Mouse (Mus musculus) kidney, adult 2 months (tissue): ENCODE measurements around the gene Ccdc92b. TPM values are rescaled to one million over a fixed set of nuclear protein-coding genes. Genes with fewer than 3 reads are reported as not detected.

ENCODE experiments used
- DNase-seq: peaks from one replicate; pipeline ENCODE4 v3.0.0; 2021
- H3K27ac ChIP-seq: fragments of 200-500 bp; 2 replicates; pipeline ENCODE4 v1.5.1; 2012; ENCODE audit warnings: low read depth, low read length, control low read depth, inconsistent platforms; ENCODE audit not compliant: insufficient read depth
- H3K27me3 ChIP-seq: fragments of 200-500 bp; replicated peaks from 2 replicates; pipeline ENCODE4 v1.6.1; 2012; ENCODE audit warnings: mild to moderate bottlenecking, moderate library complexity, low read length, inconsistent platforms; ENCODE audit not compliant: control insufficient read depth, insufficient read depth
- H3K36me3 ChIP-seq: fragments of 200-500 bp; 2 replicates; pipeline ENCODE4 v1.6.1; 2012; ENCODE audit warnings: mild to moderate bottlenecking, moderate library complexity, low read length, inconsistent platforms; ENCODE audit not compliant: control insufficient read depth, insufficient read depth
- H3K4me1 ChIP-seq: fragments of 200-500 bp; 2 replicates; pipeline ENCODE4 v1.6.1; 2011; ENCODE audit warnings: low read length; ENCODE audit not compliant: control insufficient read depth, insufficient read depth
- H3K4me3 ChIP-seq: fragments of 200-500 bp; 2 replicates; pipeline ENCODE4 v1.5.1; 2011; ENCODE audit warnings: mild to moderate bottlenecking, low read depth, low read length, control low read depth; ENCODE audit not compliant: insufficient read depth
- CTCF ChIP-seq: fragments of 200-500 bp; conservative IDR thresholded peaks from 2 replicates; pipeline ENCODE4 v1.5.1; 2011; ENCODE audit warnings: low read depth, mild to moderate bottlenecking, control low read depth, low read length, moderate library complexity, mixed read lengths; ENCODE audit not compliant: insufficient read depth, insufficient read length
- POLR2A ChIP-seq: fragments of 200-500 bp; IDR thresholded peaks from one replicate; pipeline ENCODE4 v1.6.1; 2011; ENCODE audit warnings: low read depth, low read length, control low read depth
- WGBS: fragments of 180-500 bp; shearing (Covaris S2); methylation state at CpG from one replicate; pipeline ENCODE4 v1.1.7; 2018; 5-methylcytosine and 5-hydroxymethylcytosine counted together
- polyA plus RNA-seq: library from polyadenylated mRNA; depleted of rRNA; stranded (reverse); fragments of >200 nt; gene quantifications from 2 replicates; pipeline ENCODE4 v1.2.3, GENCODE M21; 2012; rRNA removed

Ccdc92b gene
- polyA plus RNA-seq, 1 experiment = 0.13 TPM

DNA sequence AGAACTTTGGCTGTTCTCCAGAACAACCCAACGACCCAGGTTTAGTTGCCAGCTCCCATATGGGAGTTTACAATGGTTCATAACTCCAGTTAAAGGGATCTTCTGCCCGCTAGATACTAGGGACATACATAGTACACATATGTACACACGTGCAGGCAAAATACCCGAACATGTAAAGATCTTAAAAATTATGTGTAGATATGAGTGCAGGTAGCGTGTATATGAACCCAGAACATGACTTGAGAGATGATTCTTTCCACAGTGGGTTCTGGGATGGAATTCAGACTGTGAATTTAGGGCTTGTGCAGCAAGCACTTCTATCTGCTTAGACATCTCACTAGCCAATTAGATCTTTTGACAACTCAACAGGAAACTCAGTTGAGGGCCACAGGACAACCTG lies 52.4 kb downstream of the Ccdc92b start:
- Histone ChIP-seq H3K36me3 (peaks cover 6% of the 10 kb centered on the region; the same call in 1 of the 2 replicates), H3K27ac (no peak overlapping the region), H3K27me3 (no peaks in the 10 kb centered on the region), H3K4me1 (no peaks in the 10 kb centered on the region), H3K4me3 (no peak overlapping the region)
- TF ChIP-seq POLR2A (no peak), CTCF (no peak)
- DNase-seq = no peak
- 80% methylated on average over 5 of the region's 5 CpGs for WGBS

DNA sequence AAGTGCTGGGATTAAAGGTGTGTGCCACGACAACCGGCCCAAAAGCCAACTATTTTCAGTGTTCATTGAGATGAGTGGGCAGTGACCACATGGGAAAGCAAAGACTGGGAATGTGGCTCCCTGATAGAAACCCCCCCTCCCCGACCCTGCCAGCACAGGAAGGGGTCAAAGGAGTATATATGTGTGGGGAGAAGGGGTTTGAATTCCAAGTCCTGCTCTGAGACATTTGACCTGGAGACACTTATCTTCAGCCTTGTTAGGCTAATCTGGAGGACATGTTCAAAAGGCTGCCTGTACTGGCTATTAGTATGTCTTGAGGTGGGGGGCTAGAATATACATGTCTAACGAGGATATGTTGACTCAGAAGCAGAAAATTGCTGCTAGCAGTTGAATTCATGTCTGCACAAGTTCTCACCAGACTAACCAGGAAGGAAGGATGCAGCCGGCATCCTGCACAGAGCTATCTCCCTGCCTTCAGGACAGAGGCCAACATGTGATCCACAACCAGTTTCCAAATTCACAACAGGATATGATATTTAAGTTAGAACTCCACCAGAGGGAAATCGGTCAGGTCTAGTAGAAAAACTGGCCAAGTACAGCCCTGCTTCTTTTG lies 53.6 kb downstream of the Ccdc92b start:
- WGBS = 70% methylated on average over 6 of the region's 6 CpGs
- H3K27ac ChIP-seq = no peak overlapping the region

DNA sequence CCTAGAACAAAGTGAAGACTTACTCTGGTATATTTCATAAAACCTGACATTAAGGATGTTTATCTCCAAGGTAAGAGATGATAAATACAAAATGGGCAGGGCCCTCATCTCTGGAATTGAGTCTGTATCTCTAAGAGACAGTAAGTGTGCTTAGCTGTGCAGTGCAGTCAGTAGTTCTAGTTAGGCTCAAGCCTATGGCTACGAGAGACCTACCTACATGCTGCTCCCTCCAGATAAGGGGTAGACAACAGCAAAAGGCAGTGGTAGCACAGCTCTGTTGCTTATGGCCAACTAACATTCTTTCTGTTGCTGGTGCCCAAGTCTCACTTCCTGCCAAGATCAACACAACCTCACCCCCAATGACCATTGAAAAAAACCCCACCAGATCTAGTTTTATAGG lies 54.2 kb downstream of the Ccdc92b start:
- H3K27me3 ChIP-seq = no peaks in the 10 kb centered on the region
- H3K4me1 ChIP-seq = no peaks in the 10 kb centered on the region
- WGBS = 74% methylated on average over 1 of the region's 1 CpGs
- no peak overlapping the region for H3K4me3 ChIP-seq
- no peak overlapping the region for H3K27ac ChIP-seq
- TF ChIP-seq CTCF (no peak), POLR2A (no peak)
- peaks cover 8% of the 10 kb centered on the region for H3K36me3 ChIP-seq
- no peak for DNase-seq

More for the DNA sequence above, 53.6 kb downstream of the Ccdc92b start:
- Histone ChIP-seq H3K4me3 (no peak overlapping the region), H3K36me3 (peaks cover 6% of the 10 kb centered on the region; the same call in 1 of the 2 replicates), H3K4me1 (no peaks in the 10 kb centered on the region), H3K27me3 (no peaks in the 10 kb centered on the region)
- DNase-seq = peak; percentile 20
- TF ChIP-seq POLR2A (no peak), CTCF (no peak)

DNA sequence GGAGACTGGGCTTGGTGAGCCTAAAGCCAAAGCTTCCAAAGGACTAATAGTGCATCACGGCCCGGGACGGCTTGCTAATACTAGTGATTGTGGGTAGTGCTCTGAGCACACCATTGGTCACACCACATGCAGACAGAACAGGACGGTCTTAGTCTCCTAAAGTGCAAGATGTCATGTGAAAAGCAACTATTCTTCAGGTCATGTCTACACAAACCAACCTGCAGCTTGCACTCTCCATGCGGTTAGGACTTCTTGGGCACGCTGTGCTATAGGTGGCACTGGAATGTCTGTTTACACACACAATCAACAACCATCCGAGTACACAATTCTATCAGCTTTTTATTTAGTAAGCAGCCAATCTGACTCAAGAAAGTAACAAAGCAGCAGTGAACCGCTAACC lies 55.3 kb downstream of the Ccdc92b start:
- H3K4me1 ChIP-seq = no peaks in the 10 kb centered on the region
- H3K27ac ChIP-seq = no peak overlapping the region
- peaks cover 11% of the 10 kb centered on the region for H3K36me3 ChIP-seq
- no peak for TF ChIP-seq POLR2A
- TF ChIP-seq CTCF = no peak
- no peaks in the 10 kb centered on the region for H3K27me3 ChIP-seq
- H3K4me3 ChIP-seq = no peak overlapping the region
- no peak for DNase-seq
- WGBS = 94% methylated on average over 8 of the region's 8 CpGs

DNA sequence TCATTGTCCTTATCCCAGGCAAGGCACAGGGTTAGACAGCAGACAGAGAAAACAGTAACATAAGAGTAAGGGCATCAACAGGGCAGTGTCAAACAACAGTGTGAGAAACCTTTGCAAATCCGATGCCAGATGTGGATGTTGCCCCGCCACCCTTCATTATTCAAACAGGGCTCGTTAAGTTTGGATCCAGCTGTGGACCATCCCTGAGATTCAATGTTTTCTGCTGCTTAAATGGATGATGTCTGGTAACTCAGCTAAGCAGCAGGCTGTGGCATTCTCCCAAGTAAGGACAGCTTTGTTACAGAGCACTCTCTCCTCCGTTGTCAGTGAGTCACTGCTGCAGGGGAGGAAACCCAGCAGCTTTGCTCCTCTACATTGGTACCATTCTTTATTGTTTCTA lies 55.8 kb downstream of the Ccdc92b start:
- Histone ChIP-seq H3K27ac (no peak overlapping the region), H3K36me3 (peaks cover 11% of the 10 kb centered on the region), H3K4me3 (no peak overlapping the region), H3K27me3 (no peaks in the 10 kb centered on the region), H3K4me1 (no peaks in the 10 kb centered on the region)
- 70% methylated on average over 4 of the region's 4 CpGs for WGBS
- no peak for DNase-seq
- TF ChIP-seq CTCF = no peak
- TF ChIP-seq POLR2A = no peak

Other genes starting within 250 kb of the Ccdc92b start
- gene Rap1gap2, start 8.7 kb upstream of the Ccdc92b start, polyA plus RNA-seq = 24.9 and 29.4 TPM in 2 replicates
- gene Cluh, start 29.9 kb downstream of the Ccdc92b start, polyA plus RNA-seq = 115 and 119 TPM in 2 replicates
- 20.5 and 26.7 TPM in 2 replicates for gene Pafah1b1, start 105.1 kb downstream of the Ccdc92b start, polyA plus RNA-seq
- gene Mettl16, start 151.2 kb downstream of the Ccdc92b start, polyA plus RNA-seq = 3.2 and 3.8 TPM in 2 replicates
- gene Mnt, start 211.3 kb downstream of the Ccdc92b start, polyA plus RNA-seq = 12.8 and 13.9 TPM in 2 replicates